Mouse (Mus musculus) heart, embryonic 16.5 days (tissue): ENCODE measurements around the gene Ccdc180. TPM values are rescaled to one million over a fixed set of nuclear protein-coding genes. Genes with fewer than 3 reads are reported as not detected.
A peak's percentile ranks its signal among the peaks of the same experiment; 100 is the strongest.

ENCODE experiments used
- ATAC-seq: fragments of 200-750 bp; cut with Nextera tagmentation; replicated peaks from 2 replicates; pipeline ENCODE4 v1.8.0; 2017; ENCODE audit warnings: moderate number of reproducible peaks; ENCODE audit not compliant: insufficient read depth, low FRiP score; ENCODE audit errors: extremely low read depth
- H3K27ac ChIP-seq: fragments of 300-500 bp; sonication (generic); 2 replicates; pipeline ENCODE4 v1.5.1; 2014; ENCODE audit warnings: mild to moderate bottlenecking, low read length, control low read depth, moderate library complexity
- H3K27me3 ChIP-seq: fragments of 300-500 bp; sonication (generic); 2 replicates; pipeline ENCODE4 v1.6.1; 2014; ENCODE audit warnings: low read length, mixed read lengths; ENCODE audit not compliant: control insufficient read depth, insufficient read depth
- H3K36me3 ChIP-seq: fragments of 300-500 bp; sonication (generic); 2 replicates; pipeline ENCODE4 v1.6.1; 2014; ENCODE audit not compliant: control insufficient read depth, insufficient read depth
- H3K4me1 ChIP-seq: fragments of 300-500 bp; sonication (generic); 2 replicates; pipeline ENCODE4 v1.6.1; 2014; ENCODE audit warnings: low read length, mixed read lengths; ENCODE audit not compliant: control insufficient read depth, insufficient read depth
- H3K4me2 ChIP-seq: fragments of 300-500 bp; sonication (generic); 2 replicates; pipeline ENCODE4 v1.6.1; 2014; ENCODE audit warnings: low read depth, mild to moderate bottlenecking, control low read depth, low read length
- H3K4me3 ChIP-seq: fragments of 300-500 bp; sonication (generic); 2 replicates; pipeline ENCODE4 v1.5.1; 2014; ENCODE audit warnings: mild to moderate bottlenecking, control low read depth, low read length
- H3K9ac ChIP-seq: fragments of 300-500 bp; sonication (generic); 2 replicates; pipeline ENCODE4 v1.6.1; 2014; ENCODE audit warnings: low read length, control low read depth
- H3K9me3 ChIP-seq: fragments of 300-500 bp; sonication (generic); replicated peaks from 2 replicates; pipeline ENCODE4 v1.6.1; 2016; ENCODE audit warnings: low read length; ENCODE audit not compliant: control insufficient read depth
- WGBS: fragments of 180-500 bp; shearing (Covaris S2); extraction: QIAGEN DNeasy Blood & Tissue Kit; methylation state at CpG from one replicate; pipeline ENCODE4 v1.1.7; 2014; 5-methylcytosine and 5-hydroxymethylcytosine counted together
- polyA plus RNA-seq: library from polyadenylated mRNA; unstranded; fragments of >200 nt; fragmentation: Nextera tagmentation; extraction: Ambion mirVana; gene quantifications from 2 replicates; pipeline ENCODE4 v1.2.1, GENCODE M21; 2015

The Ccdc180 gene
- polyA plus RNA-seq = 0.18 and 0.56 TPM in 2 replicates

DNA sequence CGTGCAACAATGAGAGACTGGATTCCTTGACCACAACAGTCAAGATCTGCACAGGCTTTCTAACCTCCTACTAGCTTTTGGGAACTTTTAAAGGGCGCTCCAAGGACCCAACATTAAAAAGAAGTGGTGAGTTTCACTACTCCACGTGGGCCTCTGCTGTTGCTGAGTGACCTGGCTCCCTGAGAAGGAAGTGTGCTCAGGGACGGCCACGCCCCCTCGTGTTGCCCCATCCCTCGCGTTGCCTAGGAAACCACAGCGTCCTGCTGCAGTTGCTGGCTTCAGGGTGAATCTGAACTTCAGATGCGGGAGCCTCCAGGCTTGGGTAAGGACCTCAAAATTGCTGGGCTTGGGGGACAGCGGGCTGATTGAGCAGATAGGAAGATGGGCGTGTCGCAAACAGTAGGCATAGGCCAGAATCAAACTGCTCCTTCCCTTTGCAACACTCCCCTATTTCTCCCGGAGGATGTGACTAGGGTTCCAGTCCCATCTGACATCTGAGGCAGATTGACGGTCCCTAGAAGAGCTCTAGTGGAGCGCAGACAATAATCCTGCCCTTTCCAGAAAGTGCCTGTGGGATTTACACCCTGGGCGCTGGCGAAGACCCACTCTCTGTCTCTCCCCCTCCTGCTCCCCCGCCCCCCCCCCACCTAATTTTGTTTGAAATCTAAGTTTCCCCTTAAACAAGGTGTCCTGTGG, at the start of gene Ccdc180:
Gene Ccdc180 (plus strand): TSS at position 238 of the 696 bp plus-strand sequence.
- no peak within 1 kb of the TSS for H3K9ac ChIP-seq
- H3K36me3 ChIP-seq = no peaks in the 10 kb centered on the region
- WGBS = 17% methylated on average over 19 of the region's 19 CpGs
- no peaks in the 10 kb centered on the region for H3K9me3 ChIP-seq
- H3K4me3 ChIP-seq = no peak within 1 kb of the TSS
- no peaks in the 10 kb centered on the region for H3K27me3 ChIP-seq
- H3K4me2 ChIP-seq = no peak within 1 kb of the TSS
- ATAC-seq = no peak
- no peak within 1 kb of the TSS for H3K27ac ChIP-seq
- H3K4me1 ChIP-seq = peaks cover 4% of the 10 kb centered on the region; the same call in 1 of the 2 replicates

DNA sequence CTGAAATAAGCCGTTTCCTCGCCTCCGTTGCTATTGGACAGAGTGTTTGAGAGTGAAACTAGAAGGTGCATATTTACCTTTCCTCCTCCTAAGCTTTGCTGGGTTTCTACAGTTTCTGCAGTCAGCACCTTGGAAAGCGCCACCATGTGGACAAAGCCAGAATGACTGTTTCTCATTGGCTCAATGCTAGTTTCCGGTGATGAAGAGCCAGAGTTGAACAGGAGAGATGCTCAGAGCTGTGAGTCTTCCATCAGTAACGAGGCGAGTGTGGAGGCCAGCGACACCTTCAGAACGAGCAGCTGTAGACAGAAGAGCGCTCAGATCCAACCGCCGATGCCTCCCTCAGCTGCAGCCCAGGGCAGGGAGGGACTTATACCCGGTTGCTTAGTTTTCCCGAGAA, 45.7 kb upstream of the Ccdc180 start:
- Histone ChIP-seq H3K4me2 (no peak overlapping the region), H3K36me3 (no peaks in the 10 kb centered on the region), H3K4me3 (no peak overlapping the region), H3K9ac (no peak overlapping the region), H3K27ac (no peak overlapping the region), H3K9me3 (no peaks in the 10 kb centered on the region), H3K4me1 (peaks cover 5% of the 10 kb centered on the region; the same call in 1 of the 2 replicates), H3K27me3 (no peaks in the 10 kb centered on the region)
- WGBS = 49% methylated on average over 14 of the region's 14 CpGs
- ATAC-seq = no peak

DNA sequence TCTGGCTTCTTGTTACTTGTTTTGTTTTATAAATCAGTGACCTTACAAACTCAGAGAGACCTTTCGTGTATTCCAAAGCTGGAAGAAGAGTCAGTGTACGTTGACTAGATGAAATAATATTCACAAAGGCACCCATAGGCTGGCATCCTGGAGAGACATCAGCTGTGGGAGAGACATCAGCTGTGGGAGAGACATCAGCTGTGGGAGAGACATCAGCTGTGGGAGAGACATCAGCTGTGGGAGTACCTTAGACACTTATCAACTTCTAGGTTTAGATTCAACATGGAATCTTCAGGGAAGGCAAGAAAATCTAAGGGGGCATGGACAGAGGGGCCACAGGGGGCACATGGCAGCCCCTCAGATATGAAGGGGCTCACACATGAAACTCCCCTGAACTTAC, 43.8 kb upstream of the Ccdc180 start:
- no peak overlapping the region for H3K9ac ChIP-seq
- no peak overlapping the region for H3K4me2 ChIP-seq
- H3K36me3 ChIP-seq = no peaks in the 10 kb centered on the region
- H3K27ac ChIP-seq = no peak overlapping the region
- no peaks in the 10 kb centered on the region for H3K9me3 ChIP-seq
- H3K4me1 ChIP-seq = peaks cover 5% of the 10 kb centered on the region; the same call in 1 of the 2 replicates
- H3K27me3 ChIP-seq = no peaks in the 10 kb centered on the region
- no peak overlapping the region for H3K4me3 ChIP-seq
- 89% methylated on average over 2 of the region's 2 CpGs for WGBS
- no peak for ATAC-seq

DNA sequence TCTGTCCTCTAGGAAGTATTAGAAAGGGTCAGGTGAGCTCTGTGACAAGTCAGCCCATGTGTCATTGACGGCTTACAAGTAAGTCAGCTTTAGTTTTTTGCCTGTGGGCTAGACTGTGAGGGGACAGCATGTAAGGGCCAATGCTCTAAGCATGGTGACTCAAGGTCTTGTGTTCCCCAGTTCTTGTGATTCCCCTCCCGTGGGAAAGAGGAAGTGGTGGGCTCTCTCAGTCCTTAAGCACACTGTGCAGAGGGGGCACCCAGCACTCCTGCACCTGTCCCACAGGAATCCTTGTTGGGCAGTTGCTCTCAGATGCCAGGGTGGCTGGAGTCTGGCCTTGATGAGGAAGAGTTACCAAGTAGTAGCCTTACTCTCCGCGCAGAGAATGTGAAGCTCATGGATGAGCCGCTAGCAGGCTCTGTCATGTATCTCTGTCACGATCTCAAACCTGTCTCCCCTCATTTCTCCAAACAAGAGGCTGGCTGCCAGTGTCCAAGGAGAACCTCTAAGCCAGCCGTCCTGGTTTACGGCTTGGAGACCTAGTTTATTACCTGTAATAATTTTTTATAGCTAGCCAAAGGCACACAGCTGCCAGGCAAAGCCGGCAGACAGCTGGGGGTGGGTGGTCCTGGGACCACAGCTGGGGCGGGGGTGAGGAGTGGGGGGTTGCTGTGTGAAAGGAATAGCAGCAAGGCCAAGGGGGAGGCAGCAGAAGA, 41.8 kb upstream of the Ccdc180 start, which contains the start of gene Stra6l:
Gene Stra6l (plus strand): TSS at position 556 of the 716 bp plus-strand sequence.
- no peak within 1 kb of the TSS for H3K27ac ChIP-seq
- WGBS = 69% methylated on average over 10 of the region's 10 CpGs
- no peaks in the 10 kb centered on the region for H3K9me3 ChIP-seq
- no peaks in the 10 kb centered on the region for H3K27me3 ChIP-seq
- no peaks in the 10 kb centered on the region for H3K36me3 ChIP-seq
- peaks cover 7% of the 10 kb centered on the region for H3K4me1 ChIP-seq
- no peak for ATAC-seq
- H3K4me2 ChIP-seq = no peak within 1 kb of the TSS
- no peak within 1 kb of the TSS for H3K9ac ChIP-seq
- no peak within 1 kb of the TSS for H3K4me3 ChIP-seq

DNA sequence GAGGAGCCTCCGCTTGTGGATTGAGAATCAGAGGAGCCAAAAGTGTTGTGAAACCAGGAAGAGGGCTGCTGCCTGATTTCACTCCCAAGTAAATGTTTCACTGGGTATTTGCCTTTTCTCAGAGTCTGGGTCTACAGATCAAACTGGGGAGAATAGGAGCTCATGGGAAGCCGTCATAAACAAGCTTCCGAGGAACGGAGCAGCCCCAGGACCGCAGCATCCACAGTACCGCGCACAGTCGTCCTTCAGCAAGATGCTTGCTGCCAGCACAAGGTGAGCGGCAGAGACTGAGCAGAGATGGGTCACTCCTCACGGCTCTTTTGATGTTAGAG, 41.3 kb upstream of the Ccdc180 start:
- peaks cover 12% of the 10 kb centered on the region for H3K4me1 ChIP-seq
- no peaks in the 10 kb centered on the region for H3K36me3 ChIP-seq
- H3K4me3 ChIP-seq = no peak overlapping the region
- H3K9ac ChIP-seq = no peak overlapping the region
- H3K27me3 ChIP-seq = no peaks in the 10 kb centered on the region
- no peaks in the 10 kb centered on the region for H3K9me3 ChIP-seq
- 65% methylated on average over 10 of the region's 10 CpGs for WGBS
- no peak overlapping the region for H3K27ac ChIP-seq
- no peak for ATAC-seq
- H3K4me2 ChIP-seq = no peak overlapping the region

DNA sequence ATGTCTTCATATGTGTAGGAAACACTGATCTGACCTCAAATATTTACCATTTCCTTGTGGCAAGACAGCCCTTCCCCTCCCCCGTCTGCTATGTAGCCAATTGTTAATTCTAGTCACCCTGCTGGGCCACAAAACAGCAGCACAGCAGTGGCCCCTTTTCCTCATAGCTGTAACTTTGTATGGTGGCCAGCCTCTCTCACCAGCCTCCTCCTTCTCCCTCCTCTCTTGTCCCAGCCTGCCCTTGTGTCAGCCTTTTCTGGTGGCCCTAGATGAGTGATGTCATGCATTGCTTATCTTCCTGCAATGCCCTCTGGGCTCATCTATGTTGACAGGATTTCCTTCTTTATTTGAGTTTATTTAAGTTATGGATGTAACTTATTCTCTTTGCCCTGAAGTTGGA, 40.7 kb upstream of the Ccdc180 start:
- H3K9me3 ChIP-seq = no peaks in the 10 kb centered on the region
- peaks cover 15% of the 10 kb centered on the region for H3K4me1 ChIP-seq
- ATAC-seq = no peak
- H3K4me3 ChIP-seq = no peak overlapping the region
- no peak overlapping the region for H3K4me2 ChIP-seq
- H3K27me3 ChIP-seq = no peaks in the 10 kb centered on the region
- H3K36me3 ChIP-seq = no peaks in the 10 kb centered on the region
- H3K9ac ChIP-seq = no peak overlapping the region
- 90% methylated on average over 1 of the region's 1 CpGs for WGBS
- H3K27ac ChIP-seq = no peak overlapping the region

DNA sequence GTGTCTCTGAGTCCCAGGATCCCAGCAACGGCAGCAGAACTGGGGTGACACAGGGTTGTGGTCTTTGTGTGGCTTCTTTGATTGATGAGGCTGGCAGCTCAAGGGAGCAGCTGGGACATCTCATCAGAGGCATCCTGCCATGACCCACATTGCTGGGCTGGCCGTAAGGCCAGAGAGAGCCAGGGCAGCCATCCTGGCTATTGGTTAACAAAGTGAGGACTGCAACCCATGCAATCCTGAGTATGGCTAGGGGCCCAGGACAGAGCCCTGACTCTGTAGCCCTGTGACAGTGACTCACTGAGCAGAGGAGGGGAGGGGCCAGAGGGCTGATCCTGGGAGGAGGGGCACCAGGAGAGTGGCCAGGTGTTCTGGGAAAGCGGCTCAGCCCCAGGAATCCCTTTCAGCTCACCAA, 38.5 kb upstream of the Ccdc180 start:
- H3K4me3 ChIP-seq = no peak overlapping the region
- H3K9ac ChIP-seq = no peak overlapping the region
- no peaks in the 10 kb centered on the region for H3K9me3 ChIP-seq
- WGBS = 58% methylated on average over 3 of the region's 3 CpGs
- H3K36me3 ChIP-seq = no peaks in the 10 kb centered on the region
- H3K4me1 ChIP-seq = peaks cover 12% of the 10 kb centered on the region
- peaks cover 4% of the 10 kb centered on the region; the same call in 1 of the 2 replicates for H3K27me3 ChIP-seq
- no peak overlapping the region for H3K27ac ChIP-seq
- H3K4me2 ChIP-seq = no peak overlapping the region
- ATAC-seq = no peak

DNA sequence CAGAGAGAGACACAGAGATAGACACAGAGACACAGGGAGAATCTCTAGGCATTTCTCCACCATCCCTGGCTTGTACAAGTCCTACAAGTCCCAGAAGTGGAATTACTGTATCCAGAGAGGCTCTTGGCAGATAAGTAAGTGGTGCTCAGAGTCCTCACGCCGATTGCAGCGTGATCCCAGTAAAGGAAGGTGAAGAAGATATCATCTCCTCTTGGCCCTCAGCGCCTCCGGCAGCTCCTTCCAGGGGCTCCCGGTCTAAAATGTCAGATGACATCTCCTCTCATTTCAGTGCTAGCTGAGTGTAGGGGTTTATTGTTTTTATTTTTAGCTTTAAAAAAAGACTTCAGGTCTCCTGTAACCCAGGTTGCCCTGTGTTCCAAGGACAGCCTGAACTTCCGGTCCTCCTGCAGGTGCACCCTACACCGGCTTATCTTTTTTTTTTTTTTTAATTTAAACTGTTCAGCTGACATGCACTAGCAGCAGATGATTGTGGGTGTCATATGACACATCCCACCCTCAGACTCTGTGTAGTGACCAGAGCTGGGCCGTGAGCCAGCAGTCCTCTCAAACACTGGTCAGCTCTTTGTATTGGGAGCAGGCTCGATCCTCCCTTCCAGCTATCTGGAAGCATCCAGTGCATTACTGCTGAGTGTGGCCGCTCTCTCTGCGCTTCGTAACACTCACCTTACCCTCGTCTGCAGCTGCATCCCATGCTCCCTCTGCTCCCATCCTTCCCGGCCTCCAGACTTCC, 36.4 kb upstream of the Ccdc180 start:
- 0 out of 2 replicates have a peak overlapping the region, but pooled peaks have one; percentile 21 for H3K9ac ChIP-seq
- 0 out of 2 replicates have a peak, but pooled peaks have one; percentile 10 for ATAC-seq
- no peaks in the 10 kb centered on the region for H3K9me3 ChIP-seq
- H3K4me2 ChIP-seq = no peak overlapping the region
- peaks cover 4% of the 10 kb centered on the region for H3K27me3 ChIP-seq
- no peaks in the 10 kb centered on the region for H3K36me3 ChIP-seq
- H3K4me1 ChIP-seq = peaks cover 10% of the 10 kb centered on the region
- H3K27ac ChIP-seq = no peak overlapping the region
- 32% methylated on average over 15 of the region's 15 CpGs for WGBS
- no peak overlapping the region for H3K4me3 ChIP-seq
